Mouse (Mus musculus) olfactory bulb, adult 2 months (tissue): Measurements from ENCODE around the gene Gsdme. TPM values are rescaled to one million over a fixed set of nuclear protein-coding genes. Genes with fewer than 3 reads are reported as not detected.

Experiments
- H3K27ac ChIP-seq: fragments of 200-500 bp; 2 replicates; pipeline ENCODE4 v1.5.1; 2012; ENCODE audit warnings: low read depth, low read length; ENCODE audit not compliant: insufficient read depth
- H3K4me1 ChIP-seq: fragments of 200-500 bp; 2 replicates; pipeline ENCODE4 v1.6.1; 2012; ENCODE audit warnings: low read length; ENCODE audit not compliant: control insufficient read depth, insufficient read depth
- H3K4me3 ChIP-seq: fragments of 200-500 bp; 2 replicates; pipeline ENCODE4 v1.5.1; 2012; ENCODE audit warnings: mild to moderate bottlenecking, low read depth, low read length, moderate library complexity; ENCODE audit not compliant: insufficient read depth
- CTCF ChIP-seq: fragments of 200-500 bp; IDR thresholded peaks from 2 replicates; pipeline ENCODE4 v1.5.1; 2012; ENCODE audit warnings: low read depth, mild to moderate bottlenecking, low read length, moderate library complexity; ENCODE audit not compliant: insufficient read depth
- POLR2A ChIP-seq: fragments of 200-500 bp; IDR thresholded peaks from 2 replicates; pipeline ENCODE4 v1.6.1; 2012; ENCODE audit warnings: mild to moderate bottlenecking, low read depth, low read length, moderate library complexity; ENCODE audit not compliant: insufficient read depth
- WGBS: fragments of 180-500 bp; shearing (Covaris S2); methylation state at CpG from one replicate; pipeline ENCODE4 v1.1.7; 2018; 5-methylcytosine and 5-hydroxymethylcytosine counted together
- polyA plus RNA-seq: library from polyadenylated mRNA; stranded (reverse); fragments of >200 nt; gene quantifications from 2 replicates; pipeline ENCODE4 v1.2.4, GENCODE M21; 2012; ENCODE audit warnings: low replicate concordance; ENCODE audit not compliant: missing spikeins, insufficient read depth, insufficient read length

Gsdme gene
- polyA plus RNA-seq, 1 experiment: not detected

- WGBS: 40% methylated on average over 2 of the region's 2 CpGs
- TF ChIP-seq POLR2A (no peak), CTCF (no peak)
These were observed 48.8 kb downstream of the Gsdme start for GRCm38 (mm10) chr6:50214711-50215372.

GRCm38 (mm10) chr6:50205093-50205492 is 58.6 kb downstream of the Gsdme start:
- H3K4me1 ChIP-seq: no peaks in the 10 kb centered on the region
- TF ChIP-seq POLR2A (no peak), CTCF (no peak)
- no peak overlapping the region for H3K27ac ChIP-seq
- no peak overlapping the region for H3K4me3 ChIP-seq
- 89% methylated on average over 4 of the region's 4 CpGs for WGBS

More at GRCm38 (mm10) chr6:50214711-50215372, 48.8 kb downstream of the Gsdme start:
- H3K4me1 ChIP-seq: no peaks in the 10 kb centered on the region
- H3K4me3 ChIP-seq: no peak overlapping the region
- H3K27ac ChIP-seq: no peak overlapping the region

GRCm38 (mm10) chr6:50204356-50204755 is 59.3 kb downstream of the Gsdme start:
- no peak for TF ChIP-seq CTCF
- no peak for TF ChIP-seq POLR2A
- H3K27ac ChIP-seq: no peak overlapping the region
- 94% methylated on average over 4 of the region's 4 CpGs for WGBS

GRCm38 (mm10) chr6:50193851-50194250 is 69.8 kb downstream of the Gsdme start:
- 97% methylated on average over 5 of the region's 5 CpGs for WGBS
- Histone ChIP-seq H3K4me3 (no peak overlapping the region), H3K4me1 (no peaks in the 10 kb centered on the region), H3K27ac (no peak overlapping the region)
- TF ChIP-seq CTCF: no peak
- no peak for TF ChIP-seq POLR2A

More at GRCm38 (mm10) chr6:50204356-50204755, 59.3 kb downstream of the Gsdme start:
- no peak overlapping the region for H3K4me3 ChIP-seq
- no peaks in the 10 kb centered on the region for H3K4me1 ChIP-seq

GRCm38 (mm10) chr6:50192822-50193221 is 70.8 kb downstream of the Gsdme start:
- WGBS: 83% methylated on average over 3 of the region's 3 CpGs
- Histone ChIP-seq H3K4me3 (no peak overlapping the region), H3K4me1 (no peaks in the 10 kb centered on the region), H3K27ac (no peak overlapping the region)
- no peak for TF ChIP-seq CTCF
- TF ChIP-seq POLR2A: no peak

- H3K27ac ChIP-seq: no peak overlapping the region
These were observed 71.5 kb downstream of the Gsdme start for GRCm38 (mm10) chr6:50192169-50192568.

GRCm38 (mm10) chr6:50191605-50192004 is 72.1 kb downstream of the Gsdme start:
- Histone ChIP-seq H3K4me1 (no peaks in the 10 kb centered on the region), H3K4me3 (no peak overlapping the region), H3K27ac (no peak overlapping the region)
- 72% methylated on average over 3 of the region's 3 CpGs for WGBS
- TF ChIP-seq POLR2A (no peak), CTCF (no peak)

More at GRCm38 (mm10) chr6:50192169-50192568, 71.5 kb downstream of the Gsdme start:
- no peaks in the 10 kb centered on the region for H3K4me1 ChIP-seq
- WGBS: 72% methylated on average over 1 of the region's 1 CpGs
- TF ChIP-seq CTCF: no peak
- TF ChIP-seq POLR2A: no peak
- no peak overlapping the region for H3K4me3 ChIP-seq

- TF ChIP-seq POLR2A (no peak), CTCF (no peak)
- no peaks in the 10 kb centered on the region for H3K4me1 ChIP-seq
- H3K27ac ChIP-seq: no peak overlapping the region
- no peak overlapping the region for H3K4me3 ChIP-seq
These were observed 74.3 kb downstream of the Gsdme start for GRCm38 (mm10) chr6:50189376-50189775.

- 87% methylated on average over 4 of the region's 4 CpGs for WGBS
- Histone ChIP-seq H3K27ac (no peak overlapping the region), H3K4me3 (no peak overlapping the region), H3K4me1 (no peaks in the 10 kb centered on the region)
- TF ChIP-seq CTCF (no peak), POLR2A (no peak)
These were observed 75.7 kb downstream of the Gsdme start for GRCm38 (mm10) chr6:50187955-50188354.
